Mouse (Mus musculus) ES-E14 (cell line): Measurements from ENCODE around the gene Pafah2. TPM values are rescaled to one million over a fixed set of nuclear protein-coding genes. Genes with fewer than 3 reads are reported as not detected.

Source experiments
- DNase-seq: peaks from one replicate; pipeline ENCODE4 v3.0.0-alpha.2; 2013; ENCODE audit warnings: low read depth, low spot score
- H3K27ac ChIP-seq: 2 replicates; pipeline ENCODE4 v1.5.1; 2012; ENCODE audit warnings: low read depth, mild to moderate bottlenecking, low read length, moderate library complexity, mixed read lengths; ENCODE audit not compliant: poor library complexity, insufficient read depth, severe bottlenecking
- H3K36me3 ChIP-seq: 2 replicates; pipeline ENCODE4 v1.6.1; 2012; ENCODE audit warnings: mild to moderate bottlenecking, low read length, moderate library complexity, mixed read lengths; ENCODE audit not compliant: control insufficient read depth, poor library complexity, insufficient read depth, severe bottlenecking
- H3K4me1 ChIP-seq, 2 experiments: fragments of 150-350 bp in 1 of 2; sonication (generic) in 1 of 2; 2 replicates each; pipeline ENCODE4 v1.6.1; 2012; ENCODE audit warnings: low read length in 2 of 2, mild to moderate bottlenecking in 1 of 2, mixed read lengths in 1 of 2; ENCODE audit not compliant: control insufficient read depth in 2 of 2, insufficient read depth in 2 of 2, poor library complexity in 1 of 2
- H3K4me3 ChIP-seq, 2 experiments: fragments of 150-350 bp in 1 of 2; sonication (generic) in 1 of 2; 2 replicates each; pipeline ENCODE4 v1.5.1; 2012; ENCODE audit warnings: low read length in 2 of 2, low read depth in 1 of 2, mild to moderate bottlenecking in 1 of 2, mixed read lengths in 1 of 2; ENCODE audit not compliant: insufficient read depth in 1 of 2, poor library complexity in 1 of 2, severe bottlenecking in 1 of 2
- H3K9ac ChIP-seq: 2 replicates; pipeline ENCODE4 v1.6.1; 2012; ENCODE audit warnings: low read depth, mild to moderate bottlenecking, low read length, mixed read lengths; ENCODE audit not compliant: poor library complexity, insufficient read depth, severe bottlenecking
- H3K9me3 ChIP-seq: fragments of 150-350 bp; sonication (generic); 2 replicates; pipeline ENCODE4 v1.6.1; 2012; ENCODE audit warnings: low read depth, mild to moderate bottlenecking, low read length; ENCODE audit not compliant: control insufficient read depth, insufficient read depth
- CHD2 ChIP-seq: IDR thresholded peaks from 2 replicates; pipeline ENCODE4 v1.6.1; 2014; ENCODE audit warnings: mild to moderate bottlenecking, low read depth, low read length, inconsistent platforms
- HCFC1 ChIP-seq: IDR thresholded peaks from 2 replicates; pipeline ENCODE4 v1.6.1; 2012; ENCODE audit warnings: low read length, inconsistent platforms, borderline replicate concordance; ENCODE audit not compliant: insufficient read depth
- MAFK ChIP-seq: IDR thresholded peaks from 2 replicates; pipeline ENCODE4 v1.6.1; 2014; ENCODE audit warnings: mild to moderate bottlenecking, low read depth, low read length, inconsistent platforms; ENCODE audit not compliant: insufficient read depth
- ZC3H11A ChIP-seq: IDR thresholded peaks from 2 replicates; pipeline ENCODE4 v1.6.1; 2012; ENCODE audit warnings: low read depth, mild to moderate bottlenecking, inconsistent platforms, low read length, borderline replicate concordance
- ZNF384 ChIP-seq: IDR thresholded peaks from 2 replicates; pipeline ENCODE4 v1.6.1; 2012; ENCODE audit warnings: low read depth, low read length, inconsistent platforms
- in situ Hi-C, 2 experiments: fragments of 600-800 bp; cut with MboI; formaldehyde crosslinking; loops; one replicate each; pipeline ENCODE4 v1.15.1; 2025; ENCODE audit warnings: low sequenced_read_pairs in 2 of 2, inconsistent platforms in 1 of 2; ENCODE audit not compliant: unreplicated experiment in 2 of 2
- total RNA-seq: library from RNA; depleted of rRNA; stranded (reverse); fragments of 300-350 nt; gene quantifications from 2 replicates; pipeline ENCODE4 v1.2.3, GENCODE M21; 2012

Pafah2 gene
- total RNA-seq, 1 experiment = 15.8 TPM

GRCm38 (mm10) chr4:134388397-134388796, 7.7 kb upstream of the Pafah2 start:
- DNase-seq = peak; percentile 85
- Histone ChIP-seq H3K9ac (no peak overlapping the region), H3K27ac (no peak overlapping the region), H3K36me3 (no peaks in the 10 kb centered on the region), H3K4me1 (peaks cover 0 to 4% of the 10 kb centered on the region in 2 experiments; a peak in 1 of 4 replicates), H3K4me3 (no peak overlapping the region), H3K9me3 (no peaks in the 10 kb centered on the region)
- TF ChIP-seq MAFK = no peak
- peak; percentile 74; the same call in 1 of the 2 replicates for TF ChIP-seq ZC3H11A
- in situ Hi-C loops = no loop called here

- DNase-seq = no peak
- H3K36me3 ChIP-seq = no peaks in the 10 kb centered on the region
- in situ Hi-C loops = no loop called here
- H3K27ac ChIP-seq = no peak overlapping the region
- no peak overlapping the region for H3K4me3 ChIP-seq
- no peak overlapping the region for H3K9ac ChIP-seq
- H3K4me1 ChIP-seq = peaks cover 0 to 7% of the 10 kb centered on the region in 2 experiments; a peak in 1 of 4 replicates
- H3K9me3 ChIP-seq = no peaks in the 10 kb centered on the region
- no peak for TF ChIP-seq HCFC1
- TF ChIP-seq MAFK = no peak
- no peak for TF ChIP-seq CHD2
- TF ChIP-seq ZNF384 = no peak
- TF ChIP-seq ZC3H11A = no peak
Observed at GRCm38 (mm10) chr4:134391636-134392035, 4.5 kb upstream of the Pafah2 start.

- Histone ChIP-seq H3K27ac (peak overlapping the region; percentile 89; the same call in 1 of the 2 replicates), H3K9me3 (no peaks in the 10 kb centered on the region), H3K9ac (no peak overlapping the region), H3K4me3 (peak overlapping the region; percentile 2 to 16; a peak in 3 of 4 replicates), H3K36me3 (no peaks in the 10 kb centered on the region), H3K4me1 (peaks cover 0 to 7% of the 10 kb centered on the region in 2 experiments; a peak in 1 of 4 replicates)
- in situ Hi-C loops = no loop called here
- DNase-seq = peak; percentile 71
- TF ChIP-seq HCFC1 (no peak), CHD2 (no peak)
Observed at GRCm38 (mm10) chr4:134392595-134392994, 3.5 kb upstream of the Pafah2 start.

- Histone ChIP-seq H3K27ac (peak overlapping the region; percentile 51; the same call in 1 of the 2 replicates), H3K36me3 (no peaks in the 10 kb centered on the region), H3K4me3 (no peak overlapping the region), H3K9ac (peak overlapping the region; percentile 48; the same call in 1 of the 2 replicates), H3K9me3 (no peaks in the 10 kb centered on the region), H3K4me1 (peaks cover 0 to 7% of the 10 kb centered on the region in 2 experiments; a peak in 1 of 4 replicates)
- in situ Hi-C loops = no loop called here
- DNase-seq = peak; percentile 62
- TF ChIP-seq ZC3H11A (no peak), ZNF384 (no peak), MAFK (no peak), CHD2 (no peak), HCFC1 (no peak)
Observed at GRCm38 (mm10) chr4:134393026-134393425, 3.1 kb upstream of the Pafah2 start.

- no peaks in the 10 kb centered on the region for H3K9me3 ChIP-seq
- peaks cover 0 to 7% of the 10 kb centered on the region in 2 experiments; a peak in 1 of 4 replicates for H3K4me1 ChIP-seq
- no peak overlapping the region for H3K27ac ChIP-seq
- H3K36me3 ChIP-seq = no peaks in the 10 kb centered on the region
- no peak overlapping the region for H3K4me3 ChIP-seq
- TF ChIP-seq ZNF384 (no peak), MAFK (no peak), ZC3H11A (no peak), HCFC1 (no peak), CHD2 (no peak)
- no peak for DNase-seq
- no peak overlapping the region for H3K9ac ChIP-seq
- in situ Hi-C loops = no loop called here
Observed at GRCm38 (mm10) chr4:134395142-134395541, 978 bp upstream of the Pafah2 start.
